Comparison of ENCODE assay signal across 13 mouse cellular contexts in genomic region chr15:79694512-79694911, GRCm38 (mm10). TPM values are rescaled to one million over a fixed set of nuclear protein-coding genes. Genes with fewer than 3 reads are reported as not detected.
DNase-seq lines count a peak whose midpoint lies in the region; ATAC-seq and TF ChIP-seq lines count a peak whose summit lies in the region.
"Had no signal": no experiment of that assay in that cellular context is flagged by ENCODE, and none has a peak within 500 bp of the region (broad histone marks: within the 10 kb centered on the region; RNA-seq: fewer than 3 reads in every experiment).

No protein-coding gene starts in this region.

- no peaks in the 10 kb centered on the region for H3K27me3 ChIP-seq in forebrain, embryonic 13.5 days
- H3K27me3 ChIP-seq: neural tube, embryonic 15.5 days had no signal

- ATAC-seq in hematopoietic stem cell, adult 5-6 weeks (replicated peaks in 1 of 2; ENCODE audit: insufficient read depth in 1 of 2, low FRiP score in 2 of 2, low TSS enrichment in 1 of 2, low read depth in 1 of 2, poor library complexity in 2 of 2, severe bottlenecking in 2 of 2), result peak; percentile 33 to 38; a peak in 3 of 4 replicates
- 0 out of 2 replicates have a peak, but pooled peaks have one; percentile 7 for ATAC-seq in megakaryocyte, adult 5-6 weeks (ENCODE audit: poor library complexity, severe bottlenecking)
- ATAC-seq in forebrain, embryonic 13.5 days, result no peak

- H3K4me3 ChIP-seq in layer of hippocampus, adult 2 months, result no peak overlapping the region
- peak overlapping the region; percentile 60 for H3K4me3 ChIP-seq in bone marrow, adult 2 months (replicated peaks; ENCODE audit: control insufficient read depth, low read depth, low read length)
- H3K4me3 ChIP-seq in forebrain, embryonic 13.5 days, result no peak overlapping the region
- H3K4me3 ChIP-seq: neural tube, embryonic 15.5 days had no signal

- 29% methylated on average over 4 of the region's 4 CpGs for WGBS in bone marrow, adult 2 months
- WGBS in forebrain, embryonic 13.5 days, result 93% methylated on average over 4 of the region's 4 CpGs

- H3K4me1 ChIP-seq in bone marrow, adult 2 months (ENCODE audit: control insufficient read depth, insufficient read depth, low read length), result peaks cover 8% of the 10 kb centered on the region; the same call in 1 of the 2 replicates
- peaks cover 47% of the 10 kb centered on the region for H3K4me1 ChIP-seq in forebrain, embryonic 13.5 days

- H3K36me3 ChIP-seq in forebrain, embryonic 13.5 days (ENCODE audit: poor library complexity, severe bottlenecking), result peaks cover 31% of the 10 kb centered on the region

- H3K4me2 ChIP-seq in forebrain, embryonic 13.5 days, result no peak overlapping the region
- H3K4me2 ChIP-seq: hindbrain, embryonic 14.5 days; neural tube, embryonic 15.5 days had no signal

- no peak overlapping the region for H3K9ac ChIP-seq in forebrain, embryonic 13.5 days
- H3K9ac ChIP-seq: hindbrain, embryonic 14.5 days; neural tube, embryonic 15.5 days had no signal

- no peak for TF ChIP-seq POLR2A in bone marrow, adult 2 months (IDR thresholded peaks at IDR 0.05; ENCODE audit: borderline replicate concordance, control insufficient read depth, low read depth, low read length)

- peak overlapping the region; percentile 25; the same call in 1 of the 2 replicates for H3K27ac ChIP-seq in layer of hippocampus, adult 2 months
- H3K27ac ChIP-seq in bone marrow, adult 2 months (ENCODE audit: control insufficient read depth, insufficient read depth, low read depth, low read length, poor library complexity), result peak overlapping the region; percentile 82
- H3K27ac ChIP-seq in forebrain, embryonic 13.5 days, result no peak overlapping the region
- H3K27ac ChIP-seq: hindbrain, embryonic 14.5 days; neural tube, embryonic 15.5 days had no signal

- DNase-seq in layer of hippocampus, adult 2 months (ENCODE audit: low spot score in 2 of 2), result no peak
- DNase-seq in layer of hippocampus, postnatal 14 days (ENCODE audit: low spot score in 2 of 2), result no peak
- DNase-seq in thymus, postnatal 25 days, result no peak
- DNase-seq in right cerebral cortex, adult 18-20 months, result no peak
- DNase-seq: adrenal gland, adult 8-10 months; heart, adult 18-20 months; kidney, adult 9 months had no signal

- TF ChIP-seq CTCF in layer of hippocampus, adult 2 months (conservative IDR thresholded peaks at IDR 0.05), result no peak
- no peak for TF ChIP-seq CTCF in bone marrow, adult 2 months (IDR thresholded peaks at IDR 0.05; ENCODE audit: control insufficient read depth, insufficient read depth, low read length)

- no peaks in the 10 kb centered on the region for H3K9me3 ChIP-seq in forebrain, embryonic 13.5 days (replicated peaks)
- H3K9me3 ChIP-seq: neural tube, embryonic 15.5 days had no signal

RNA-seq across cellular contexts. Expression of gene Gtpbp1, which starts 3.9 kb away (rescaled TPM):
- 10 to 100 TPM; 52.4 to 59.1 TPM for total RNA-seq in layer of hippocampus, adult 2 months (2021)
- 10 to 100 TPM; 43.3 to 44.1 TPM for total RNA-seq in layer of hippocampus, postnatal 14 days (2021)
- polyA plus RNA-seq in bone marrow, adult 2 months (2011; ENCODE audit: insufficient read depth, insufficient read length, low replicate concordance, missing spikeins), result 46.1 and 53.9 TPM in 2 replicates
- total RNA-seq in hematopoietic stem cell, adult 5-6 weeks (2017), result 56.9 and 71.1 TPM in 2 replicates
- 31.2 and 31.9 TPM in 2 replicates for total RNA-seq in megakaryocyte, adult 5-6 weeks (2015)
- total RNA-seq in megakaryocyte, adult 5-6 weeks (2017), result 36.8 and 56.8 TPM in 2 replicates
- 47.2 and 50.9 TPM in 2 replicates for polyA plus RNA-seq in forebrain, embryonic 13.5 days (2015; fragmentation: Nextera tagmentation; extraction: Ambion mirVana)

RNA-seq across cellular contexts. Expression of gene Josd1, which starts 6.8 kb away (rescaled TPM):
- 10 to 100 TPM; 46.0 to 47.0 TPM for total RNA-seq in layer of hippocampus, adult 2 months (2021)
- 10 to 100 TPM; 46.2 to 46.4 TPM for total RNA-seq in layer of hippocampus, postnatal 14 days (2021)
- polyA plus RNA-seq in bone marrow, adult 2 months (2011; ENCODE audit: insufficient read depth, insufficient read length, low replicate concordance, missing spikeins), result 15.3 and 20.4 TPM in 2 replicates
- 33.6 and 35.1 TPM in 2 replicates for total RNA-seq in hematopoietic stem cell, adult 5-6 weeks (2017)
- 6.7 and 8.0 TPM in 2 replicates for total RNA-seq in megakaryocyte, adult 5-6 weeks (2015)
- total RNA-seq in megakaryocyte, adult 5-6 weeks (2017), result 10.7 and 13.0 TPM in 2 replicates
- polyA plus RNA-seq in forebrain, embryonic 13.5 days (2015; fragmentation: Nextera tagmentation; extraction: Ambion mirVana), result 17.9 and 18.7 TPM in 2 replicates

RNA-seq across cellular contexts. Expression of gene Tomm22, which starts 23.9 kb away (rescaled TPM):
- total RNA-seq in layer of hippocampus, adult 2 months (2021), result 100 to 1,000 TPM in 1 of 2 experiments, 10 to 100 TPM in 1; 99.9 to 105 TPM
- 100 to 1,000 TPM; 103 TPM for total RNA-seq in layer of hippocampus, postnatal 14 days (2021)
- 96.4 and 126 TPM in 2 replicates for polyA plus RNA-seq in bone marrow, adult 2 months (2011; ENCODE audit: insufficient read depth, insufficient read length, low replicate concordance, missing spikeins)
- total RNA-seq in hematopoietic stem cell, adult 5-6 weeks (2017), result 52.1 and 75.9 TPM in 2 replicates
- 161 and 184 TPM in 2 replicates for total RNA-seq in megakaryocyte, adult 5-6 weeks (2015)
- 81.2 and 82.1 TPM in 2 replicates for total RNA-seq in megakaryocyte, adult 5-6 weeks (2017)
- 288 TPM in 2 replicates for polyA plus RNA-seq in forebrain, embryonic 13.5 days (2015; fragmentation: Nextera tagmentation; extraction: Ambion mirVana)

RNA-seq across cellular contexts. Expression of gene Cby1, which starts 35.5 kb away (rescaled TPM):
- total RNA-seq in layer of hippocampus, adult 2 months (2021), result 10 to 100 TPM; 39.5 to 45.4 TPM
- 10 to 100 TPM; 57.0 to 59.9 TPM for total RNA-seq in layer of hippocampus, postnatal 14 days (2021)
- polyA plus RNA-seq in bone marrow, adult 2 months (2011; ENCODE audit: insufficient read depth, insufficient read length, low replicate concordance, missing spikeins), result 7.4 and 13.3 TPM in 2 replicates
- total RNA-seq in hematopoietic stem cell, adult 5-6 weeks (2017), result 33.0 and 75.0 TPM in 2 replicates
- 9.9 and 12.9 TPM in 2 replicates for total RNA-seq in megakaryocyte, adult 5-6 weeks (2015)
- total RNA-seq in megakaryocyte, adult 5-6 weeks (2017), result 45.0 and 52.0 TPM in 2 replicates
- 103 and 109 TPM in 2 replicates for polyA plus RNA-seq in forebrain, embryonic 13.5 days (2015; fragmentation: Nextera tagmentation; extraction: Ambion mirVana)

RNA-seq across cellular contexts. Expression of gene Fam227a, which starts 35.8 kb away (rescaled TPM):
- 10 to 100 TPM; 12.3 to 13.1 TPM for total RNA-seq in layer of hippocampus, adult 2 months (2021)
- total RNA-seq in layer of hippocampus, postnatal 14 days (2021), result 10 to 100 TPM; 10.2 to 11.0 TPM
- polyA plus RNA-seq in bone marrow, adult 2 months (2011; ENCODE audit: insufficient read depth, insufficient read length, low replicate concordance, missing spikeins), result 2.7 and 8.5 TPM in 2 replicates
- total RNA-seq in hematopoietic stem cell, adult 5-6 weeks (2017), result 0.44 and 1.7 TPM in 2 replicates
- 0.20 and 0.87 TPM in 2 replicates for total RNA-seq in megakaryocyte, adult 5-6 weeks (2015)
- total RNA-seq in megakaryocyte, adult 5-6 weeks (2017), result 0.12 and 1.2 TPM in 2 replicates
- 5.8 and 6.3 TPM in 2 replicates for polyA plus RNA-seq in forebrain, embryonic 13.5 days (2015; fragmentation: Nextera tagmentation; extraction: Ambion mirVana)
